Mouse (Mus musculus) liver, adult 2 months (tissue): ENCODE measurements around the gene Slc6a4. TPM values are rescaled to one million over a fixed set of nuclear protein-coding genes. Genes with fewer than 3 reads are reported as not detected.

Experiments
- DNase-seq: peaks from one replicate; pipeline ENCODE4 v3.0.0-alpha.2; 2011; ENCODE audit warnings: low read depth, low spot score; ENCODE audit errors: extremely low read depth
- H3K27ac ChIP-seq: fragments of 200-500 bp; replicated peaks from 2 replicates; pipeline ENCODE4 v1.5.1; 2012; ENCODE audit warnings: low read depth, mild to moderate bottlenecking, control low read depth, inconsistent platforms, low read length; ENCODE audit not compliant: insufficient read depth
- H3K27me3 ChIP-seq: fragments of 200-500 bp; 2 replicates; pipeline ENCODE4 v1.6.1; 2012; ENCODE audit warnings: mild to moderate bottlenecking, moderate library complexity, low read length, inconsistent platforms; ENCODE audit not compliant: control insufficient read depth, insufficient read depth
- H3K36me3 ChIP-seq: fragments of 200-500 bp; 2 replicates; pipeline ENCODE4 v1.6.1; 2012; ENCODE audit warnings: low read length, inconsistent platforms; ENCODE audit not compliant: control insufficient read depth, insufficient read depth
- H3K4me1 ChIP-seq: fragments of 200-500 bp; 2 replicates; pipeline ENCODE4 v1.6.1; 2011; ENCODE audit warnings: low read length; ENCODE audit not compliant: control insufficient read depth, insufficient read depth
- H3K4me3 ChIP-seq: fragments of 200-500 bp; 2 replicates; pipeline ENCODE4 v1.5.1; 2011; ENCODE audit warnings: low read depth, mild to moderate bottlenecking, control low read depth, low read length, moderate library complexity; ENCODE audit not compliant: insufficient read depth
- H3K79me2 ChIP-seq: fragments of 200-500 bp; 2 replicates; pipeline ENCODE4 v1.6.1; 2012; ENCODE audit warnings: inconsistent platforms, mild to moderate bottlenecking, low read length, moderate library complexity; ENCODE audit not compliant: control insufficient read depth, insufficient read depth
- H3K9ac ChIP-seq: fragments of 200-500 bp; 2 replicates; pipeline ENCODE4 v1.6.1; 2012; ENCODE audit warnings: low read depth, mild to moderate bottlenecking, control low read depth, inconsistent platforms, low read length
- CTCF ChIP-seq: fragments of 200-500 bp; IDR thresholded peaks from 2 replicates; pipeline ENCODE4 v1.5.1; 2011; ENCODE audit warnings: low read depth, low read length, control low read depth
- POLR2A ChIP-seq: fragments of 200-500 bp; IDR thresholded peaks from 2 replicates; pipeline ENCODE4 v1.6.1; 2011; ENCODE audit warnings: low read length, control low read depth; ENCODE audit not compliant: insufficient read depth; ENCODE audit errors: extremely low read depth
- WGBS: fragments of 180-500 bp; shearing (Covaris S2); methylation state at CpG from one replicate; pipeline ENCODE4 v1.1.7; 2018; 5-methylcytosine and 5-hydroxymethylcytosine counted together
- polyA plus RNA-seq: library from polyadenylated mRNA; depleted of rRNA; stranded (reverse); fragments of >200 nt; gene quantifications from 2 replicates; pipeline ENCODE4 v1.2.3, GENCODE M21; 2012
- total RNA-seq: library from RNA; depleted of rRNA; stranded (reverse); fragments of >200 nt; gene quantifications from 2 replicates; pipeline ENCODE4 v1.2.3, GENCODE M21; 2014

Gene Slc6a4
- total and polyA plus RNA-seq, 2 experiments, result 0.13 to 0.37 TPM

GRCm38 (mm10) chr11:76995966-76996672, 2.3 kb upstream of the Slc6a4 start:
- Histone ChIP-seq H3K9ac (no peak overlapping the region), H3K36me3 (no peaks in the 10 kb centered on the region), H3K4me1 (peaks cover 3% of the 10 kb centered on the region; the same call in 1 of the 2 replicates), H3K79me2 (no peaks in the 10 kb centered on the region), H3K4me3 (no peak overlapping the region), H3K27ac (no peak overlapping the region), H3K27me3 (peaks cover 10% of the 10 kb centered on the region)
- TF ChIP-seq POLR2A (no peak), CTCF (no peak)
- 61% methylated on average over 20 of the region's 20 CpGs for WGBS
- no peak for DNase-seq

GRCm38 (mm10) chr11:76997305-76997704, 1.1 kb upstream of the Slc6a4 start:
- Histone ChIP-seq H3K27ac (no peak overlapping the region), H3K27me3 (peaks cover 10% of the 10 kb centered on the region), H3K9ac (peak overlapping the region; percentile 42; the same call in 1 of the 2 replicates), H3K4me1 (peaks cover 3% of the 10 kb centered on the region; the same call in 1 of the 2 replicates), H3K36me3 (no peaks in the 10 kb centered on the region), H3K79me2 (no peaks in the 10 kb centered on the region), H3K4me3 (peak overlapping the region; percentile 53)
- DNase-seq, result peak; percentile 33
- TF ChIP-seq CTCF, result peak; percentile 95
- TF ChIP-seq POLR2A, result no peak
- WGBS, result under 1% methylated on average over 21 of the region's 21 CpGs

- no peak overlapping the region for H3K4me3 ChIP-seq
- no peaks in the 10 kb centered on the region for H3K79me2 ChIP-seq
- H3K36me3 ChIP-seq, result no peaks in the 10 kb centered on the region
- H3K27me3 ChIP-seq, result peaks cover 10% of the 10 kb centered on the region
- no peak overlapping the region for H3K27ac ChIP-seq
- peaks cover 3% of the 10 kb centered on the region; the same call in 1 of the 2 replicates for H3K4me1 ChIP-seq
- no peak for DNase-seq
- WGBS, result 20% methylated on average over 24 of the region's 24 CpGs
- H3K9ac ChIP-seq, result no peak overlapping the region
- TF ChIP-seq POLR2A (no peak), CTCF (no peak)
Observed at GRCm38 (mm10) chr11:76998705-76999226, 363 bp downstream of the Slc6a4 start.

GRCm38 (mm10) chr11:77000741-77001140, 2.3 kb downstream of the Slc6a4 start:
- peaks cover 10% of the 10 kb centered on the region for H3K27me3 ChIP-seq
- TF ChIP-seq POLR2A (no peak), CTCF (no peak)
- WGBS, result 66% methylated on average over 5 of the region's 5 CpGs

GRCm38 (mm10) chr11:77002361-77002760, 4.0 kb downstream of the Slc6a4 start:
- no peak for TF ChIP-seq POLR2A
- TF ChIP-seq CTCF, result no peak
- no peak for DNase-seq
- 84% methylated on average over 1 of the region's 1 CpGs for WGBS
- H3K4me3 ChIP-seq, result no peak overlapping the region
- H3K9ac ChIP-seq, result no peak overlapping the region
- H3K27ac ChIP-seq, result no peak overlapping the region
- H3K4me1 ChIP-seq, result peaks cover 3% of the 10 kb centered on the region; the same call in 1 of the 2 replicates
- no peaks in the 10 kb centered on the region for H3K79me2 ChIP-seq
- peaks cover 10% of the 10 kb centered on the region for H3K27me3 ChIP-seq
- H3K36me3 ChIP-seq, result no peaks in the 10 kb centered on the region

More at GRCm38 (mm10) chr11:77000741-77001140, 2.3 kb downstream of the Slc6a4 start:
- Histone ChIP-seq H3K4me3 (no peak overlapping the region), H3K4me1 (peaks cover 3% of the 10 kb centered on the region; the same call in 1 of the 2 replicates), H3K36me3 (no peaks in the 10 kb centered on the region), H3K9ac (no peak overlapping the region), H3K79me2 (no peaks in the 10 kb centered on the region), H3K27ac (no peak overlapping the region)
- no peak for DNase-seq

- Histone ChIP-seq H3K27ac (no peak overlapping the region), H3K4me1 (peaks cover 4% of the 10 kb centered on the region; the same call in 1 of the 2 replicates), H3K4me3 (no peak overlapping the region), H3K36me3 (no peaks in the 10 kb centered on the region), H3K9ac (no peak overlapping the region), H3K27me3 (no peaks in the 10 kb centered on the region), H3K79me2 (no peaks in the 10 kb centered on the region)
- TF ChIP-seq POLR2A (no peak), CTCF (no peak)
- 63% methylated on average over 4 of the region's 4 CpGs for WGBS
- no peak for DNase-seq
Observed at GRCm38 (mm10) chr11:77005881-77006280, 7.5 kb downstream of the Slc6a4 start.
